Mouse (Mus musculus): ENCODE measurements around the gene Depp1. TPM values are rescaled to one million over a fixed set of nuclear protein-coding genes. Genes with fewer than 3 reads are reported as not detected.

Depp1 gene
- polyA plus RNA-seq, 1 experiment from 2014 or later = 11.0 TPM

GRCm38 (mm10) chr6:116642942-116643341 is 7.5 kb upstream of the Depp1 start:
- no peaks in the 10 kb centered on the region for H3K9me3 ChIP-seq (ENCODE audit: control insufficient read depth, low read length)
- DNase-seq (ENCODE audit: low spot score) (no peak), ATAC-seq (ENCODE audit: insufficient read depth, low FRiP score, low TSS enrichment) (no peak)
- H3K4me3 ChIP-seq (ENCODE audit: low read depth, low read length) = no peak overlapping the region
- no peak overlapping the region for H3K4me2 ChIP-seq (ENCODE audit: low read depth)
- no peaks in the 10 kb centered on the region for H3K36me3 ChIP-seq (ENCODE audit: control insufficient read depth, insufficient read depth, low read length)
- H3K9ac ChIP-seq (ENCODE audit: low read length) = no peak overlapping the region
- 85% methylated on average over 11 of the region's 11 CpGs for WGBS
- H3K27me3 ChIP-seq (ENCODE audit: control insufficient read depth, insufficient read depth, low read length) = no peaks in the 10 kb centered on the region
- H3K4me1 ChIP-seq (ENCODE audit: control insufficient read depth, insufficient read depth, low read length) = no peaks in the 10 kb centered on the region
- H3K27ac ChIP-seq (ENCODE audit: low read depth, low read length) = no peak overlapping the region

DNA sequence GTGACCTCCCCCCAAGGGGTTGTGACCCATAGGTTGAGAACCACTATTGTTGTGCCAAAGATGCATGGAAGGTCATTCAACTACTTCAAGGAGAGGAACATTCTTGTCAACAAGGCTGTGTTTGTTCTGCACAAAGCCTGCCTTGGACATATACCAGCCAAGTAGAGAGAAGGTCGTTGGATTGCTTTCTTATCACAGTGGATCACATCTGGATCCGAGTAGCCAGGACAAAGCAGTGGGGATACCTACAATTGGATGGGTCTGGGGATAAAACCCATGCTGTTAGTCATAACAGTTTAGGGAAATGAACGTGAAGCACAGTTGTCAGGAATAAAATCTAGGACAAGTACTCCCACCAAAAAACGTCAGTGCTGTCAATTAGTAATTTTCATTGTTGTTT is 6.5 kb upstream of the Depp1 start:
- H3K4me2 ChIP-seq (ENCODE audit: low read depth) = no peak overlapping the region
- H3K9ac ChIP-seq (ENCODE audit: low read length) = no peak overlapping the region
- no peak overlapping the region for H3K4me3 ChIP-seq (ENCODE audit: low read depth, low read length)
- no peaks in the 10 kb centered on the region for H3K4me1 ChIP-seq (ENCODE audit: control insufficient read depth, insufficient read depth, low read length)
- no peaks in the 10 kb centered on the region for H3K27me3 ChIP-seq (ENCODE audit: control insufficient read depth, insufficient read depth, low read length)
- no peak for ATAC-seq (ENCODE audit: insufficient read depth, low FRiP score, low TSS enrichment)
- H3K9me3 ChIP-seq (ENCODE audit: control insufficient read depth, low read length) = no peaks in the 10 kb centered on the region
- H3K36me3 ChIP-seq (ENCODE audit: control insufficient read depth, insufficient read depth, low read length) = no peaks in the 10 kb centered on the region
- whole genome bisulfite sequencing = 70% methylated on average over 4 of the region's 4 CpGs
- no peak for DNase-seq (ENCODE audit: low spot score)
- no peak overlapping the region for H3K27ac ChIP-seq (ENCODE audit: low read depth, low read length)

GRCm38 (mm10) chr6:116644335-116644734 is 6.1 kb upstream of the Depp1 start:
- Histone ChIP-seq H3K36me3 (ENCODE audit: control insufficient read depth, insufficient read depth, low read length) (no peaks in the 10 kb centered on the region), H3K27ac (ENCODE audit: low read depth, low read length) (no peak overlapping the region), H3K9me3 (ENCODE audit: control insufficient read depth, low read length) (no peaks in the 10 kb centered on the region), H3K9ac (ENCODE audit: low read length) (no peak overlapping the region), H3K4me3 (ENCODE audit: low read depth, low read length) (no peak overlapping the region), H3K27me3 (ENCODE audit: control insufficient read depth, insufficient read depth, low read length) (no peaks in the 10 kb centered on the region), H3K4me1 (ENCODE audit: control insufficient read depth, insufficient read depth, low read length) (no peaks in the 10 kb centered on the region), H3K4me2 (ENCODE audit: low read depth) (no peak overlapping the region)
- WGBS = 70% methylated on average over 3 of the region's 3 CpGs
- ATAC-seq (ENCODE audit: insufficient read depth, low FRiP score, low TSS enrichment) (no peak), DNase-seq (ENCODE audit: low spot score) (no peak)

- no peak overlapping the region for H3K4me2 ChIP-seq (ENCODE audit: low read depth)
- H3K36me3 ChIP-seq (ENCODE audit: control insufficient read depth, insufficient read depth, low read length) = no peaks in the 10 kb centered on the region
- no peaks in the 10 kb centered on the region for H3K9me3 ChIP-seq (ENCODE audit: control insufficient read depth, low read length)
- H3K4me3 ChIP-seq (ENCODE audit: low read depth, low read length) = no peak overlapping the region
- DNase-seq (ENCODE audit: low spot score) (no peak), ATAC-seq (ENCODE audit: insufficient read depth, low FRiP score, low TSS enrichment) (no peak)
- H3K4me1 ChIP-seq (ENCODE audit: control insufficient read depth, insufficient read depth, low read length) = no peaks in the 10 kb centered on the region
- no peak overlapping the region for H3K9ac ChIP-seq (ENCODE audit: low read length)
- WGBS = 78% methylated on average over 12 of the region's 12 CpGs
- H3K27me3 ChIP-seq (ENCODE audit: control insufficient read depth, insufficient read depth, low read length) = no peaks in the 10 kb centered on the region
- H3K27ac ChIP-seq (ENCODE audit: low read depth, low read length) = no peak overlapping the region
Observed at GRCm38 (mm10) chr6:116647763-116648162, 2.6 kb upstream of the Depp1 start.

DNA sequence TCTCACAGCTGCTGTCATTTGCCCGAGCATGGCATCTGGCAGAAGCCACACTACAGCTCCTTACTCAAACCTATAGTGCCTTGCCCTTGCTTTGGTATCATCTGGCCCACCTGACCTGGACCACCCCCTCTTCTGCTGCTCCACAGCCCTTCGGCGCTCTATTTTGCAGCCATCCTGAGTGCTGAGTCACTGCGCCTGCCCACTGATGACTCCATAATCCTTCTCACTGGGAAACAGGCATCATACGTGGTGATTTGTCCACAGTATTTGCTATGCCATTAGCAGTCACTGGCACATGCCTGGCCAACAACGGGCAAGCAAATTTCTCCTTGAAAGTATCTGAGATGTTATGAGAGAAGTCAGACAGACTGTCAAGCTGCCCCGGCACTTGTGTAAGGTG is 598 bp upstream of the Depp1 start:
- 83% methylated on average over 7 of the region's 7 CpGs for WGBS
- H3K4me2 ChIP-seq (ENCODE audit: low read depth) = no peak overlapping the region
- H3K9ac ChIP-seq (ENCODE audit: low read length) = no peak overlapping the region
- H3K36me3 ChIP-seq (ENCODE audit: control insufficient read depth, insufficient read depth, low read length) = no peaks in the 10 kb centered on the region
- H3K27ac ChIP-seq (ENCODE audit: low read depth, low read length) = no peak overlapping the region
- H3K27me3 ChIP-seq (ENCODE audit: control insufficient read depth, insufficient read depth, low read length) = no peaks in the 10 kb centered on the region
- ATAC-seq (ENCODE audit: insufficient read depth, low FRiP score, low TSS enrichment) (no peak), DNase-seq (ENCODE audit: low spot score) (no peak)
- no peaks in the 10 kb centered on the region for H3K9me3 ChIP-seq (ENCODE audit: control insufficient read depth, low read length)
- H3K4me3 ChIP-seq (ENCODE audit: low read depth, low read length) = no peak overlapping the region
- no peaks in the 10 kb centered on the region for H3K4me1 ChIP-seq (ENCODE audit: control insufficient read depth, insufficient read depth, low read length)

DNA sequence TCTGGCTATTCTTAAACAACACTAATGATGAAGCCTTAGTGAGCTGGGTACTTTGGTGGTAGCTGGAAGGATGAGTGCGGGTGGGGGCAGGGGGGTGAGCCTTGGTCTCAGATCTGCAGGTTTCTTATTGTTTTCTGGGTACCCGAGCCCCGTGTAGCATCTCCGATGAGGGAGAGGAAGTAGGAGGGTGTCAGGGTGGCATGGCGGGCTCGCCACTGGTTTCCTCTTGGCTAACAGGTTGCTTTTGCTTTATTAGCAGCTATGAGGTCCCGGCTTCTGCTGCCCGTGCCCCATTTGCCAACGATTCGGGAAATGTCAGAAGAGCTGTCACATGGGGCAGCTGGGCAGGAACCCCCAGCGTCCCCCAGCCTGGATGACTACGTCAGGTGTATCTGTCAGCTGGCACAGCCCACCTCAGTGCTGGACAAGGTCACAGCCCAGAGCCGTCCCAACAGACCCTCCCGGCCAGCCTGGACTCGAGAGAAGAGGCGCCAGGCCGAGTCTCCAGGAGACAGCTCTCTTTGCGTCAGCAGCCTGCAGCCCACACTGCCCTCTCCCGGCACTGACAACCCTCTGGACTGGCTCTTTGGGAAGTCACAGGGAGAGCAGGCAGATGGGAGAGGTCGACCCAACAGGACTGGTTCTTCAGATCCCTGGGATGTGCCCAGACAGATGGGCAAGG is 1.2 kb downstream of the Depp1 start:
- 81% methylated on average over 20 of the region's 20 CpGs for WGBS
- Histone ChIP-seq H3K27me3 (ENCODE audit: control insufficient read depth, insufficient read depth, low read length) (no peaks in the 10 kb centered on the region), H3K9me3 (ENCODE audit: control insufficient read depth, low read length) (no peaks in the 10 kb centered on the region), H3K4me2 (ENCODE audit: low read depth) (no peak overlapping the region), H3K4me3 (ENCODE audit: low read depth, low read length) (no peak overlapping the region), H3K36me3 (ENCODE audit: control insufficient read depth, insufficient read depth, low read length) (no peaks in the 10 kb centered on the region), H3K9ac (ENCODE audit: low read length) (no peak overlapping the region), H3K4me1 (ENCODE audit: control insufficient read depth, insufficient read depth, low read length) (no peaks in the 10 kb centered on the region), H3K27ac (ENCODE audit: low read depth, low read length) (no peak overlapping the region)
- ATAC-seq (ENCODE audit: insufficient read depth, low FRiP score, low TSS enrichment) (no peak), DNase-seq (ENCODE audit: low spot score) (no peak)

DNA sequence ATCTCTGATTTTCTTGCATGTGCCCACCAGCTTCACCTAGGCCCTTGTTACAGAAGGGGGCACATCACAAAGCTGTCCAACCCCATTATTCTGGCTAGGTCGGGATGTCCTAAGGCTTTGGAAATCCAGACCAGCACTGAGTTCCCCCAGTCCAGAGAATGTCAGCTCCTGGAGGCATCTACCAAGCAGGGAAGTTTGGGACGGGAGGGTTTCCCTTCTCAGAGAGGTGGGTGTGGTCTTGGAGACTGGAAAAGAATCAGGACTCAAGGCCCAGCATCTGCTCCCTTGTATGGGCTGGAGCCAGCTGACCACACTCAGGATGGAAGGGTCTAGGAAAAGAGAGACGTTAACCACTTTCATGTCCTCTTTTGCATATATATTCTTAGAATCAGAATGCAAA is 2.8 kb downstream of the Depp1 start:
- DNase-seq (ENCODE audit: low spot score) (no peak), ATAC-seq (ENCODE audit: insufficient read depth, low FRiP score, low TSS enrichment) (no peak)
- 72% methylated on average over 3 of the region's 3 CpGs for WGBS
- Histone ChIP-seq H3K9ac (ENCODE audit: low read length) (no peak overlapping the region), H3K4me1 (ENCODE audit: control insufficient read depth, insufficient read depth, low read length) (no peaks in the 10 kb centered on the region), H3K4me3 (ENCODE audit: low read depth, low read length) (no peak overlapping the region), H3K36me3 (ENCODE audit: control insufficient read depth, insufficient read depth, low read length) (no peaks in the 10 kb centered on the region; the same call in 1 of the 2 replicates), H3K27ac (ENCODE audit: low read depth, low read length) (no peak overlapping the region), H3K4me2 (ENCODE audit: low read depth) (no peak overlapping the region), H3K9me3 (ENCODE audit: control insufficient read depth, low read length) (no peaks in the 10 kb centered on the region), H3K27me3 (ENCODE audit: control insufficient read depth, insufficient read depth, low read length) (no peaks in the 10 kb centered on the region)

DNA sequence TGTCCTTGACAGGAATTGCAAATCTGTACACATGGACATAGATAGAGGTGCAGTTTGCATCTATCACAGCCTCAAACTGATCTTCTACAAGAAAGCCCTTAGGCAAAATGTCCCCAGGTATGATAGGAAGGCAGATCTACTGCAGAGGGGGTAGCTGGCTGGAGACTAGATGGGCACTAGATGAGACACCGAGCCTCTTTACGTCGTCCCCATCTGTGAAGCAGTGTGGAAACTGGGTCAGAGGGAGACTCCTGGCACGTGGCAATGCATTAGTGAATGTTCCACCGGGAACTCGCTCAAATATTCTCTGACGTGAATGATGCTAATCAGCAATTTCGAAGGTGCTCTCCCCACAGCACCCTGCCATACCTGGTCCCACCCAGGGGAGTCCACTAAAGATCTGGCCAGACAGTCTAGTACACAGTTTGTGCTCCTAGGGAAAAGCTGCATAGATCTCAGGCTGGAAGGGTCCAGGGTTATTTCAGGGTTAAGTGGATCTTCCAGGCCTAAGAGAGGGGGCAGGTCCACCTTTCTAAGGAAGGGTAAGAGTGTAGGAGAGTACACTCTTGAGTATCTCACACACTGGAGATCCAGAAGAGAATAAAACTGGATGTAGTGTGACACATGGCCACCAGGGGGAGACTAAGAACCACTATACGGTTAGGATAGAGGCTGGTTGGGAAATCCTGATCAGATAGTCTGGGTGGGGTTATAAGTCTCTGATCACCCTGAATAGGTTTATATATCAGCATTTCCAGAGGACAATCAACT is 3.5 kb downstream of the Depp1 start:
- no peak overlapping the region for H3K27ac ChIP-seq (ENCODE audit: low read depth, low read length)
- H3K4me1 ChIP-seq (ENCODE audit: control insufficient read depth, insufficient read depth, low read length) = no peaks in the 10 kb centered on the region
- no peak overlapping the region for H3K9ac ChIP-seq (ENCODE audit: low read length)
- no peaks in the 10 kb centered on the region for H3K9me3 ChIP-seq (ENCODE audit: control insufficient read depth, low read length)
- H3K4me3 ChIP-seq (ENCODE audit: low read depth, low read length) = no peak overlapping the region
- H3K27me3 ChIP-seq (ENCODE audit: control insufficient read depth, insufficient read depth, low read length) = no peaks in the 10 kb centered on the region
- DNase-seq (ENCODE audit: low spot score) (peak; percentile 56), ATAC-seq (ENCODE audit: insufficient read depth, low FRiP score, low TSS enrichment) (peak; percentile 48)
- no peak overlapping the region for H3K4me2 ChIP-seq (ENCODE audit: low read depth)
- H3K36me3 ChIP-seq (ENCODE audit: control insufficient read depth, insufficient read depth, low read length) = no peaks in the 10 kb centered on the region; the same call in 1 of the 2 replicates
- 66% methylated on average over 9 of the region's 9 CpGs for WGBS

GRCm38 (mm10) chr6:116663364-116663763 is 13.0 kb downstream of the Depp1 start:
- ATAC-seq (ENCODE audit: insufficient read depth, low FRiP score, low TSS enrichment) (no peak), DNase-seq (ENCODE audit: low spot score) (no peak)
- H3K9ac ChIP-seq (ENCODE audit: low read length) = no peak overlapping the region
- no peaks in the 10 kb centered on the region; the same call in 1 of the 2 replicates for H3K4me1 ChIP-seq (ENCODE audit: control insufficient read depth, insufficient read depth, low read length)
- 76% methylated on average over 2 of the region's 2 CpGs for WGBS
- no peaks in the 10 kb centered on the region for H3K36me3 ChIP-seq (ENCODE audit: control insufficient read depth, insufficient read depth, low read length)
- H3K27ac ChIP-seq (ENCODE audit: low read depth, low read length) = no peak overlapping the region
- no peak overlapping the region for H3K4me3 ChIP-seq (ENCODE audit: low read depth, low read length)
- H3K27me3 ChIP-seq (ENCODE audit: control insufficient read depth, insufficient read depth, low read length) = no peaks in the 10 kb centered on the region
- no peak overlapping the region for H3K4me2 ChIP-seq (ENCODE audit: low read depth)
- H3K9me3 ChIP-seq (ENCODE audit: control insufficient read depth, low read length) = no peaks in the 10 kb centered on the region
